In the genomic region with DNA sequence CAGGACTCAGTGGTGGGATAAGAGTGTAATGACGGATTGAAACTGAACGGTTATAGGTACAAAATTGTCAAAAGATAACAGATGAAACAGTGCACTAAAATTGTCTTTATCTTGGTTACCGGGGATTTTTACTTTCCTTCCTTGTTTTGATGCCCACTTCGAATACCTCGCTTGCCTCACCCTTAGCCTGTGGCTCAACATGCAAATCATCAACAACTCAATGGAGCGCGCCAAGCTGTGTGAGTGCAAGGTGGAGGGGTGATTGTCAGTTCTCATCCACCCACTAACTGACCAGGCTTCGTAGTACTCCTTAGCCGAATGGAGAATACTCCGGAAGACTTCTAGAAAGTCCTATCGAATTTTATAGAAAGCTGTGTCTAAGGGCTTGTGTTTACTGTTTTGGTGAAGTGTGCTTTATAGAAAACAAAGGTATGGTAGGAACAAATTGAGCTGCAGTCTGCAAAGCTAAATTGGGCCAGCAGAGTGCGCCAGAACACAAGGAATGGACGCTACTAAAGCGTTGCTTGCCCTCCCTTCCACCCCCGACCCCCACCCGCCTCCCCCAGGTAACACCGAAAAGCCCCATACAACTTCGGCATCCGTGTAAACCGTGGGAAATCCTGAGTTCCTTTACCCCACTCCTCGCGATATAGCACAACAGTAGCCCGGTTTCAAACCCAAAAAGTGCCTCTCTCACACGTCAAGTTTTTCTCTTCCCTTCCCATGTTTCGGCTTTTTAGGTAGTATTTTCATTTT, we compare ENCODE assay signal across 8 mouse cellular contexts.
DNase-seq lines count a peak whose midpoint lies in the region; ATAC-seq and TF ChIP-seq lines count a peak whose summit lies in the region.

No protein-coding gene starts in this region.

- peak overlapping the region; percentile 40 for H3K4me2 ChIP-seq in forebrain, postnatal 0 days (ENCODE audit: low read depth)
- peak overlapping the region; percentile 50 for H3K4me2 ChIP-seq in hindbrain, embryonic 12.5 days (replicated peaks)
- peak overlapping the region; percentile 50 for H3K4me2 ChIP-seq in limb, embryonic 12.5 days
- H3K4me2 ChIP-seq in midbrain, embryonic 12.5 days (replicated peaks) = peak overlapping the region; percentile 49

- no peaks in the 10 kb centered on the region; the same call in 1 of the 2 replicates for H3K27me3 ChIP-seq in cerebellum, adult 2 months (ENCODE audit: control insufficient read depth, insufficient read depth, low read length)
- no peaks in the 10 kb centered on the region for H3K27me3 ChIP-seq in forebrain, postnatal 0 days (ENCODE audit: insufficient read depth, low read length)
- H3K27me3 ChIP-seq in hindbrain, embryonic 12.5 days = no peaks in the 10 kb centered on the region
- no peaks in the 10 kb centered on the region for H3K27me3 ChIP-seq in limb, embryonic 12.5 days
- no peaks in the 10 kb centered on the region for H3K27me3 ChIP-seq in midbrain, embryonic 12.5 days

- TF ChIP-seq POLR2A in cerebellum, adult 2 months (IDR thresholded peaks at IDR 0.05; ENCODE audit: borderline replicate concordance, insufficient read depth, low read length) = no peak

- no peaks in the 10 kb centered on the region for H3K9me3 ChIP-seq in forebrain, postnatal 0 days (ENCODE audit: low read length)
- H3K9me3 ChIP-seq in hindbrain, embryonic 12.5 days (replicated peaks) = no peaks in the 10 kb centered on the region
- H3K9me3 ChIP-seq in limb, embryonic 12.5 days = no peaks in the 10 kb centered on the region
- no peaks in the 10 kb centered on the region for H3K9me3 ChIP-seq in midbrain, embryonic 12.5 days

- no peak overlapping the region for H3K9ac ChIP-seq in forebrain, postnatal 0 days
- no peak overlapping the region for H3K9ac ChIP-seq in hindbrain, embryonic 12.5 days
- peak overlapping the region; percentile 35; the same call in 1 of the 2 replicates for H3K9ac ChIP-seq in limb, embryonic 12.5 days (replicated peaks)
- H3K9ac ChIP-seq in midbrain, embryonic 12.5 days (replicated peaks) = 0 out of 2 replicates have a peak overlapping the region, but pooled peaks have one; percentile 41

- no peak overlapping the region for H3K27ac ChIP-seq in cerebellum, adult 2 months (ENCODE audit: insufficient read depth, low read length)
- no peak overlapping the region for H3K27ac ChIP-seq in forebrain, postnatal 0 days (ENCODE audit: low read depth, low read length)
- H3K27ac ChIP-seq in hindbrain, embryonic 12.5 days = no peak overlapping the region
- H3K27ac ChIP-seq in limb, embryonic 12.5 days = no peak overlapping the region
- no peak overlapping the region for H3K27ac ChIP-seq in midbrain, embryonic 12.5 days (replicated peaks)

- peak; percentile 61; the same call in 1 of the 2 replicates for TF ChIP-seq CTCF in cerebellum, adult 2 months (IDR thresholded peaks at IDR 0.05; ENCODE audit: borderline replicate concordance, insufficient read depth, low read depth, low read length)
- peak; percentile 72 for TF ChIP-seq CTCF in forebrain, postnatal 0 days (IDR thresholded peaks at IDR 0.05; ENCODE audit: low read depth)

- H3K36me3 ChIP-seq in forebrain, postnatal 0 days (ENCODE audit: insufficient read depth) = no peaks in the 10 kb centered on the region
- H3K36me3 ChIP-seq in hindbrain, embryonic 12.5 days = no peaks in the 10 kb centered on the region
- no peaks in the 10 kb centered on the region for H3K36me3 ChIP-seq in limb, embryonic 12.5 days
- H3K36me3 ChIP-seq in midbrain, embryonic 12.5 days = no peaks in the 10 kb centered on the region

- H3K4me1 ChIP-seq in cerebellum, adult 2 months (ENCODE audit: control insufficient read depth, insufficient read depth, low read length) = no peaks in the 10 kb centered on the region
- no peaks in the 10 kb centered on the region for H3K4me1 ChIP-seq in forebrain, postnatal 0 days (ENCODE audit: insufficient read depth)
- 0 out of 2 replicates have a peak, but pooled peaks cover 2% of the 10 kb centered on the region for H3K4me1 ChIP-seq in hindbrain, embryonic 12.5 days
- H3K4me1 ChIP-seq in limb, embryonic 12.5 days (replicated peaks) = no peaks in the 10 kb centered on the region
- H3K4me1 ChIP-seq in midbrain, embryonic 12.5 days = no peaks in the 10 kb centered on the region

- peak; percentile 4 to 14 for DNase-seq in cerebellum, adult 2 months
- no peak for DNase-seq in cerebellum, adult 9-11 months
- peak; percentile 58 for DNase-seq in adrenal gland, postnatal 25 days
- DNase-seq in forebrain, postnatal 0 days = peak; percentile 58
- DNase-seq in spleen, postnatal 14 days (ENCODE audit: low spot score in 2 of 2) = peak; percentile 61 to 74

- H3K4me3 ChIP-seq in cerebellum, adult 2 months (replicated peaks; ENCODE audit: insufficient read depth, low read depth, low read length) = no peak overlapping the region
- peak overlapping the region; percentile 21 for H3K4me3 ChIP-seq in forebrain, postnatal 0 days (ENCODE audit: low read depth, low read length)
- peak overlapping the region; percentile 21 for H3K4me3 ChIP-seq in hindbrain, embryonic 12.5 days
- peak overlapping the region; percentile 34 for H3K4me3 ChIP-seq in limb, embryonic 12.5 days (replicated peaks)
- H3K4me3 ChIP-seq in midbrain, embryonic 12.5 days = peak overlapping the region; percentile 28

- 0 out of 2 replicates have a peak, but pooled peaks have one; percentile 20 for ATAC-seq in forebrain, postnatal 0 days
- ATAC-seq in hindbrain, embryonic 12.5 days (ENCODE audit: low FRiP score) = peak; percentile 46
- ATAC-seq in limb, embryonic 12.5 days (ENCODE audit: insufficient number of reproducible peaks, insufficient read depth, low FRiP score, low TSS enrichment, low read depth) = peak; percentile 38; the same call in 1 of the 2 replicates
- ATAC-seq in midbrain, embryonic 12.5 days (ENCODE audit: low FRiP score, low read depth) = 0 out of 2 replicates have a peak, but pooled peaks have one; percentile 56

- WGBS in cerebellum, adult 2 months = 25% methylated on average over 25 of the region's 25 CpGs
- 24% methylated on average over 25 of the region's 25 CpGs for WGBS in forebrain, postnatal 0 days
- 24% methylated on average over 25 of the region's 25 CpGs for WGBS in hindbrain, embryonic 12.5 days
- 24% methylated on average over 25 of the region's 25 CpGs for WGBS in limb, embryonic 12.5 days
- 24% methylated on average over 25 of the region's 25 CpGs for WGBS in midbrain, embryonic 12.5 days

Comparison
In these comparisons a context has a peak if more than half of its experiments do, and no peak if none do; other contexts are left out.
1. H3K9ac ChIP-seq: peak in limb, embryonic 12.5 days (single experiment) and midbrain, embryonic 12.5 days (single experiment); none in forebrain, postnatal 0 days (single experiment) and hindbrain, embryonic 12.5 days (single experiment).
2. Peak in every context shown above with its lines, with median percentiles within 50 percentile points of each other: ATAC-seq and H3K4me2 ChIP-seq.